Mouse (Mus musculus) cerebellum, adult 2 months (tissue): ENCODE measurements around the gene Cacna2d4. TPM values are rescaled to one million over a fixed set of nuclear protein-coding genes. Genes with fewer than 3 reads are reported as not detected.

Source experiments
- DNase-seq, 2 experiments: peaks; one replicate each; pipeline ENCODE4 v3.0.0; 2021
- H3K27ac ChIP-seq: fragments of 200-500 bp; 2 replicates; pipeline ENCODE4 v1.5.1; 2012; ENCODE audit warnings: low read length, control low read depth, inconsistent platforms; ENCODE audit not compliant: insufficient read depth
- H3K27me3 ChIP-seq: fragments of 200-500 bp; 2 replicates; pipeline ENCODE4 v1.6.1; 2012; ENCODE audit warnings: inconsistent platforms, mild to moderate bottlenecking, low read length, moderate library complexity; ENCODE audit not compliant: control insufficient read depth, insufficient read depth
- H3K4me1 ChIP-seq: fragments of 200-500 bp; 2 replicates; pipeline ENCODE4 v1.6.1; 2011; ENCODE audit warnings: low read length; ENCODE audit not compliant: control insufficient read depth, insufficient read depth
- H3K4me3 ChIP-seq: fragments of 200-500 bp; replicated peaks from 2 replicates; pipeline ENCODE3; 2011; ENCODE audit warnings: mild to moderate bottlenecking, low read depth, low read length, control low read depth; ENCODE audit not compliant: insufficient read depth
- CTCF ChIP-seq: fragments of 200-500 bp; IDR thresholded peaks from 2 replicates; pipeline ENCODE4 v1.5.1; 2011; ENCODE audit warnings: low read depth, mild to moderate bottlenecking, control low read depth, low read length, moderate library complexity, borderline replicate concordance; ENCODE audit not compliant: insufficient read depth
- POLR2A ChIP-seq: fragments of 200-500 bp; IDR thresholded peaks from 2 replicates; pipeline ENCODE4 v1.6.1; 2011; ENCODE audit warnings: low read length, control low read depth, borderline replicate concordance; ENCODE audit not compliant: insufficient read depth
- WGBS: fragments of 180-500 bp; shearing (Covaris S2); methylation state at CpG from one replicate; pipeline ENCODE4 v1.1.7; 2018; 5-methylcytosine and 5-hydroxymethylcytosine counted together
- polyA plus RNA-seq: library from polyadenylated mRNA; depleted of rRNA; stranded (reverse); fragments of >200 nt; gene quantifications from 2 replicates; pipeline ENCODE4 v1.2.3, GENCODE M21; 2012

Gene Cacna2d4
- polyA plus RNA-seq, 1 experiment, result 3.2 TPM

DNA sequence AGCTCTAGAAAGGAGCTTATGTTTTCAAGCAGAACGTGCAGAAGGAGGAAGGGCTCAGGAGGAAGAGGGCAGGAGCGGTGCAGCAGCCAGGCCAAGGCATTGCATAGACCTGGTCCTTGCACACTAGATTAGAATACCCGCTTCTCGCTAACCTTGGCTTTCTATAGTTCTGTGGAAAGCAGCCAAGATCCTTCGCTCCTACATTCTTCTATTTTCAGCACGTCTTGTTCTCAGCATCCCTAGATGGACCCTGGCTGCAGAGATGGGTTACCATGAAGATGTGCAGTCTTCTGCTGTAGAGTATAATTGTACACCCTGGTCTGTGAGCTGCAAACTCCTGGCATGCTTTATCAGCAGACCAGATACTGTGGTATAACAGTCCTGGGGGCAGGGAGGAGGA, 22.1 kb upstream of the Cacna2d4 start:
- H3K4me3 ChIP-seq, result no peak overlapping the region
- H3K4me1 ChIP-seq, result peaks cover 1% of the 10 kb centered on the region; the same call in 1 of the 2 replicates
- TF ChIP-seq CTCF, result no peak
- no peak for TF ChIP-seq POLR2A
- H3K27ac ChIP-seq, result no peak overlapping the region
- WGBS, result 62% methylated on average over 6 of the region's 6 CpGs
- no peaks in the 10 kb centered on the region for H3K27me3 ChIP-seq
- DNase-seq, result no peak

DNA sequence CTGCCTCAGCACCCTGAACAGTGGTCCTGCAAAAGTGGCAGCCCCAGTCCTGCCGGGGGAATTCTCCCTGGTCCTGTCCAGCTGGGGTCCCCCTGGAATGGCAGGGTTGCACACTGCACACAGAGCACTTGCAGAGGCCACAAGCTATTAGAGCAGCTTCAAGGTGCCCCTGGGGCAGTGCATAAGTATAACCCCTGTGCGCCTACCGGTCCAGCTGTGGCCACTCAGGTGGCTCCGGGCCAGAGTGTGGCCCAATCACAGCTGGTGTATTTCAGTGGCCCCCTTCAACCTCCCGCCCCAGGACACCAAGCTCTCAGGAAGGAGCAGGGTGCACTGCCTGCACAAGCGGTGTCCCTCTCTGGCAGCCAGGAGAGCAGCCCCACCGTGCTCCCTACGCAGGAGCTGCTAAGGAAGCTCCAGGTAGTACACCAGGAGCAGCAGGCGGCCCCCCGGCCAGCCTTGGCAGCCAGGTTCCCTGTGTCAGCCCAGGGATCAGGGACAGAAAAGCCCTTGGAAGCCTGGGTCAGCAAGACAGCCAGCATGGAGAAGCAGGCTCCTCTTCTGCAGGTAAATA, 21.2 kb upstream of the Cacna2d4 start:
- WGBS, result 90% methylated on average over 10 of the region's 10 CpGs
- Histone ChIP-seq H3K27ac (no peak overlapping the region), H3K27me3 (no peaks in the 10 kb centered on the region), H3K4me3 (no peak overlapping the region), H3K4me1 (peaks cover 9% of the 10 kb centered on the region)
- TF ChIP-seq CTCF (no peak), POLR2A (no peak)
- no peak for DNase-seq

DNA sequence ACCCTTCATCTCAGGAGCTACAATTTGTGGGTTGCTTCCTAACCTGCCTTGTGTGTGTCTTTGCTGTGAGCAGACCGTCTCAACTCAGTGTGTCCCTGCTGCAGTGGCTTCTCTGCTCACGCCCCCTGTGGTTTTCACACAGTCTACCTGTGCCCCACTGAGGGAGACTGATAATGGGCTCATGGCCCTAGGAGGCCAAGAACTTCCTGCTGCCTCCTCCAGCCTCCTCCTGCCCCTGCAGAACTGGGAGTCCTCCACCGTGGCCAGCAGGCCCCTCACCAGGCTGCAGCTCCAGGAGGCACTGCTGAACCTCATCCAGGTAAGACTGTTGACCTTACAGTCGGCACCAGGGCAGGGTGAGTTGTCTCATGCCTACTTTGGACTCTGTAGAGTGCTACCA, 18.7 kb upstream of the Cacna2d4 start:
- Histone ChIP-seq H3K4me1 (peaks cover 9% of the 10 kb centered on the region), H3K27ac (no peak overlapping the region), H3K4me3 (no peak overlapping the region), H3K27me3 (no peaks in the 10 kb centered on the region)
- WGBS, result 83% methylated on average over 4 of the region's 4 CpGs
- no peak for TF ChIP-seq CTCF
- TF ChIP-seq POLR2A, result no peak
- DNase-seq, result no peak

DNA sequence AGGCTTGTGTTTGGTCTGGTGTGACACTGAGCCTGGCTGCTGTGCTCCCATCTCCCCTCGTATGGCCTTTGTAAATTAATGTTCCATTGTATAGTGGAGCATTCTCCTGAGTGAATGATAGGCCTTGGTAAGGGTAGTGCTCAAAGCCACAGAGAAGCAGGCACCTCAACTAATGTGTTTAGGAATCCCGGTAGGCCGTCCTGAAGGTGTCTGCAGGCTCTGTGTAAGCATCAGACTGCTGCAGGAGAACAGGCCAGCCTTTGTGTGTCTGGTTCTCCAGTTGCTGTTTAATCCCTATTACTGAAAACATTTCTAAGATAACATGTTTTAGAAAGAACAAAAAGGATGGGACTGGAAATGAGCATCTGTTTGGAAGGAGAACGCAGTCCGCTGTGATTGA, 17.7 kb upstream of the Cacna2d4 start:
- TF ChIP-seq CTCF, result no peak
- TF ChIP-seq POLR2A, result no peak
- no peak for DNase-seq

DNA sequence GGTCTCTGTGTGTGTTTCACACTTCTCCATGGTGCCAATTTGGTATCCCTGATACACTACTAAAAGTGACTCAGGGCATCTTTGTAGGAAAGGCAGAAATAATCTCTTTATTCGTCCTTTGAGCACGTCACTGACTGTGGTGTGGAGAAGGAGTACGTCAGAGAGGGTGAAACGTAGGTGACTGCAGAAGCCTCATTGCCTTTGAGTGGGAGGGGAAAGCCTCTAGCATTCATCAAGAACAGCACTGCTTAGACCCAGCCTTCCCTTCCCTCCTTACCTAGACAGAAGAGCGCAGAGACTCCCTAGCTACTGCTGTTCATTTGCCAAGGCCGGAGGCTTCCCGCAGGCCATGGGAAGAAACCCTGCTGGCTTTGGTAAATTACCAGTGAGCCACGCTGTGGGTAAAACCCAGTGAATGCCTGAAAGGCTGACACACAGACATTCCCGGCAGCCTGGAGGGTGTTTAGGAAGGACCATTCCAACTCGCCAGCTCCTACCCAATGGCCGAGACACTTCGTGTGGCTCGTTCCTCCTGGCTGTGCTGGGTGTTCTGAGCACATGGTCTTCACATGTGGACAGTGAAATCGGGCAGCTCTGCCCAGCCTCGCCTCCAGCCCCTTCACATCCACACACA, 17.0 kb upstream of the Cacna2d4 start:
- DNase-seq, result peak; percentile 52 to 60
- Histone ChIP-seq H3K4me3 (no peak overlapping the region), H3K4me1 (peaks cover 9% of the 10 kb centered on the region), H3K27ac (no peak overlapping the region), H3K27me3 (no peaks in the 10 kb centered on the region)
- no peak for TF ChIP-seq CTCF
- TF ChIP-seq POLR2A, result no peak
- 27% methylated on average over 15 of the region's 15 CpGs for WGBS

More for the DNA sequence above, 17.7 kb upstream of the Cacna2d4 start:
- Histone ChIP-seq H3K4me3 (no peak overlapping the region), H3K27me3 (no peaks in the 10 kb centered on the region), H3K4me1 (peaks cover 9% of the 10 kb centered on the region), H3K27ac (no peak overlapping the region)
- WGBS, result 97% methylated on average over 5 of the region's 5 CpGs

DNA sequence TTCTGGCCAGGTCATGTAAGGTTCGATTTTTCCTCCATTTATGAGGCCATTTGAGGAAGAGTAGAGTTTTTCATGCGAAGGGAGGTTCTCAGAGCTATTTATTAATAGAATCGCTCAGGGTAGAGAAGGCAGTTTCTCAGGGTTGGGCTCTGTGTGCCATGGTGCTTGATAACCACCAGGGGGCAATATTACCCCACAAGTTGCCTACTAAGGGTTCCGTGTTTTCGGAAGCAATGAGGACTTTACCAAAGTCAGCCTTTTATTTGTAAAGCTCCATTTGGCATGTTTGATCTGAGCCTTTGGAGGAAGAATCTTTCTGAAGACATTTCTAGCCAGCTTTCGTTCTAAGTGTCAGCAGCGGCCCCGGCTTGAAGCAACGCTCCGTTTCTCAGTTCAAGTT, 16.0 kb upstream of the Cacna2d4 start:
- DNase-seq, result peak; percentile 62
- no peak overlapping the region for H3K4me3 ChIP-seq
- peaks cover 15% of the 10 kb centered on the region for H3K4me1 ChIP-seq
- TF ChIP-seq POLR2A, result no peak
- peak; percentile 90 for TF ChIP-seq CTCF
- H3K27ac ChIP-seq, result no peak overlapping the region
- no peaks in the 10 kb centered on the region for H3K27me3 ChIP-seq
- WGBS, result 19% methylated on average over 10 of the region's 10 CpGs

DNA sequence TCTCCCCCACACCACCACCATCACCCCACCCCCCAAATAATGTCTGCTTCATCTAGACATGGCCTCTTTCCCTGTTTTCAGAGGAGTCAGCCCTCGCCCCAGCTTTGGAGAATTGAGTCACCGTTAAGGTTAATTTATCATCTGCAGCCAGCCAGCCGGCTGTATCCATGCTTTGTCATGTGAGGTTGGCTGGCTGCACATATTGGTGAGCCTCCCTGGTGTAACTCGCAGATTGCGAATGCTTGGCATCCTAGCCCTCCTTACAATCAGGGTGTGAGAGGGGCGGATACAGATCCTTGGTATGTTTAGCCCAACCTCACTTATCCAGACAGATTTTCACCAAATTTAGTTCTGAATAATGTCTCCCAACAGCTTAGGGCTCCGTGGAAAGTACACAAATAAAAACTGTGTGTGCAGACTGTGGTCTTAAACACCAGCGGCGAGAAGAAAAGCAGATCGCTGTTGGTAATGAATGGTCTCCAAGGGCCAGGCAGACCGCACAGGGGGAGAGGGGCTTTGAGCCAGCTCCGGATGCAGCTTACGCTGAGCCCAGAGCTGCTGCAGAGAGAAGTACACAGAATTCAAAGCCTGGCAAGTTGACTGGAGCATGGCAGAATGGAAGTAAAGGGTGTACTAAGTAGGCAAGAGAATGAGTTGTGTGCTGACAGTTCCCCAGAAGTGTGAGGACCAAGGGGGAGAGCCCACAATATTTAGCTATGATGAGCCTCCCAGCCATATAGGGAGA, 11.7 kb upstream of the Cacna2d4 start:
- Histone ChIP-seq H3K4me1 (peaks cover 20% of the 10 kb centered on the region), H3K27ac (no peak overlapping the region), H3K4me3 (no peak overlapping the region), H3K27me3 (no peaks in the 10 kb centered on the region)
- DNase-seq, result peak in 1 of 2 experiments; percentile 28
- TF ChIP-seq CTCF (no peak), POLR2A (no peak)
- WGBS, result 22% methylated on average over 13 of the region's 13 CpGs
